Mouse (Mus musculus) heart, postnatal 0 days (tissue): ENCODE data around the gene Zfand3.

Experiments used
- CTCF ChIP-seq: IDR thresholded peaks from 2 replicates; pipeline ENCODE4 v1.5.1; 2016; ENCODE audit warnings: antibody characterized with exemption, control low read depth, low read depth
- EP300 ChIP-seq: IDR thresholded peaks from 2 replicates; pipeline ENCODE4 v1.6.1; 2016; ENCODE audit warnings: antibody characterized with exemption, low read depth

GRCm38 (mm10) chr17:30134955-30135735 is 130.6 kb downstream of the Zfand3 start:
- no peak for TF ChIP-seq CTCF
- TF ChIP-seq EP300: no peak
